Mouse (Mus musculus) heart, postnatal 0 days (tissue): ENCODE results near the gene Plekhm2.

Source experiments
- CTCF ChIP-seq: IDR thresholded peaks from 2 replicates; pipeline ENCODE4 v1.5.1; 2016; ENCODE audit warnings: antibody characterized with exemption, control low read depth, low read depth
- EP300 ChIP-seq: IDR thresholded peaks from 2 replicates; pipeline ENCODE4 v1.6.1; 2016; ENCODE audit warnings: antibody characterized with exemption, low read depth

DNA sequence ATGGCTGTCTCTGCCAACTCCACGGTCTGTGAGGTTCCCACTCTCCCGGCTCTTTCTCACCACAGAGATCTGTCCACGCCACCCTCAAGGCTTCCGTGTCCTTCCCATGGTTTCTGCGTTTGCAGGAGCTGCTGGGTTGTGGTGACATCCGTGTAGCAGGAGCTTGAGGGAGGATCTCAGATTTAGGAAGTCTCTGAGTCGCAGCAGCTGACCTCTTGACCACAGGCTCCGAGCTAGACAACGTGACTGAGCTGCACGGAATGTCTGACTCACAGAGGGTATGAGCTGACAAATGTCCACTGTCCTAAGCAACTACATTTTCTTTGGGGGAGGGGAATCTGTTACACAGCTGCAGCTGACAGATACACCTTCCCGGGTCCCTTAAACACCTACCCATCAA is 58.8 kb downstream of the Plekhm2 start, which contains the start of gene Fblim1:
- TF ChIP-seq CTCF (no peak), EP300 (no peak)
